Mouse (Mus musculus) activated CD4-positive, CD25-positive, alpha-beta regulatory T cell, adult 4 months (primary cell): ENCODE data around the gene Usp50. TPM values are rescaled to one million over a fixed set of nuclear protein-coding genes. Genes with fewer than 3 reads are reported as not detected.

Experiments used
- ATAC-seq: one replicate; pipeline ENCODE4 v1.8.0; 2017
- polyA plus RNA-seq, 2 experiments: library from polyadenylated mRNA; unstranded; fragments of 100-300 nt; shearing (Covaris generic); gene quantifications; one replicate each; pipeline ENCODE4 v1.2.1; 2017

The Usp50 gene
- polyA plus RNA-seq, 2 experiments from 2014 or later = 3.5 to 12.6 TPM

DNA sequence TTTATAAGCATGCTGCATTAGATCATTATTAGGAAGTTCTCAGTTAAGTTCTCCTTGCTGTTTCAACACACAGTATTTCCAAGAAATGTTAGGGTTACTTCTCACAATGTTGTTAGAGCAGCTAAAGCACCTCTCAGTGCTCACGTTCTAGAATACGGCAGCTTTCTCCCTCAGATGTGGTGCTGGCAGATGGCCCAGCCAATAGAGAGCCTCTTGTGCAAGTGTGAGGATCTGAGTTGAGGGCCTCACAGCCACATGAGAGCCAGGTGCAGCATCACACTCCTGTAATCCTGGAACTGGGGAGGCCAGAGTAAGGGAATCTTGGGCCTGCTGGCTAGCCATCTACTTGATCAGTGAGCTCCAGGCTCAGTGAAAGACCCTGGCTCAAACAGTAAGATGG is 43.0 kb downstream of the Usp50 start:
- no peak for ATAC-seq

DNA sequence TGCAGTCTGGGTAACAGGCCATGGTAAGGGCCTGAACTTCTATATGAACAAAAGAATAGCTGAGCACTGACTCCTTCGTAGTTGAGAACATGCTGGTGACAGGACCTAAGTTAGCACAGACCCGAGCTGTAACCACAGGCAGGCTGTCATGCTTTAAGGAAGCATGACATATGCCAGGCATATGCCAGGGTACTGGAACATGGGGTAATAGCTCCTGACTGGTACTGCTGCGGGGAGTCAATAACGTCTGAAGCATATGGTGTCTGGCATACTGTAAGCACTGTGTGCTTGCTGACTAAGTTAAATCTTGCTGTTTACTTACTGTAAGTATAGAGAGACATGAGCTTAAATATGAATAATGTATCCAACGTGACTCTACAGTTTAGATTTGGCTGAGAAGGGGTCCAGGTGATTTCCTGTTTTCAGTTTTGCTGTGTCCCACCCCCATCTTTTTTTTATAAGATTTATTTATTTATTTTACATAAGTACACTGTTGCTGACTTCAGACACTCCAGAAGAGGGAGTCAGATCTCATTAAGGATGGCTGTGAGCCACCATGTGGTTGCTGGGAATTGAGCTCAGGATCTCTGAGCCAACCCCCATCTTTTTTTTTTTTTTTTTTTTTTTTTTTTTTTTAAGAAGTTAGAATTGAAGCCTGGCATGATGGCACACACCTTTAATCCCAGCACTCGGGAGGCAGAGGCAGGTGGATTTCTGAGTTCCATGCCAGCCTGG is 47.8 kb downstream of the Usp50 start:
- ATAC-seq = no peak

DNA sequence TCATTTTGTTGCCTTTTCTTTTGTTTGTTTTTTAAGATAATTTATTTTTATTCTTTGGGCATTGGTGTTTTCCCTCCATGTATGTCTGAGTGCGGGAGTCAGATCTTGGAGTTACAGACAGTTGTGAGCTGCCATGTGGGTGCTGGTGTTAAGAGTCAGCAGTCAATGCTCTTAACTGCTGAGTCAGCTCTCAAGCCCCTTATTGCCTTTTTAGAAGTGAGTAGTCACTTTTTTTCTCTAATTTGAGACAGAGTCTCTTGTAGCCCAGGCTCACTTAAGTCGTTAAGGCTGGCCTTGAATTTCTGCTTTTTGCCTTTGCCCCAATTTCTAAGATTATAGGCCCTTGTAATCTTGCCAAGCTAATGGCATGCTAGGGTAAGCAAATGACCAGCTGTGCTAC is 52.8 kb downstream of the Usp50 start:
- ATAC-seq = no peak

DNA sequence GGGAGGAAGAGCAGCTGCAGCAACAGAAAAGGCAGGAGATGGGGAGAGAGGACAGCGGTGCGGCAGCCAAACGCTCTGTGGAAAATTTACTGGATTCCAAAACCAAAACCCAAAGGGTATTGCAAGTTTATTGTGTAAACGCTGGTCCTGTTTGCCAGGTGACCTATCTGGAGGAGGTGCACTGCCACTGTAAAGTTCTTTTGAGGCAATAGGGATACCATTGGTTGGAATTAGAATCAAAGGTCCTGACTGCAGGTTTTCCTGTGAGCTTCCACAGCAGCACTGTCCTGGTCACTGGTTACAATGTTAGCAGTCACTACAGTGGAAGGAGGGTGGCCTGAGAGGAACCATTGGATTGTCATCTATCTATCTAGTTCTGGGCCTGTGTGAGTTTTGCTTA is 54.1 kb downstream of the Usp50 start:
- no peak for ATAC-seq

DNA sequence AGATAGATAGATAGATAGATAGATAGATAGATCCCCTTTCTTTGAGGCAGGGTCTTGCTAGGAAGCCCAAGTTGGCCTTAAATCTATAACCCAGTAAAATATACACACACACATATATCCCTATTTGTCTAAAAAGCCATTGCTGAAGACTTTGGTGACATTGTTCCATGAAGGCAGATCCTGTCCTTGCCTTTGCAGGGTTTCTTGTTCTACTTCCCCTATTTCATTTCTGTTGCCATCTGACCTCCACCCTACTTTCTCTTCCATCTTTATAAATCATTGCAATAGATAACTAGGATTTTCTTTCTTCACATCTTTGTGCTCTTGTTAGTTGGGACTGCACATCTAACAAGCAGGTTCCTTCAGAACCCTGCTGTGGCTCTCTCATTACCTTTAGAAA is 70.3 kb downstream of the Usp50 start:
- ATAC-seq = no peak

DNA sequence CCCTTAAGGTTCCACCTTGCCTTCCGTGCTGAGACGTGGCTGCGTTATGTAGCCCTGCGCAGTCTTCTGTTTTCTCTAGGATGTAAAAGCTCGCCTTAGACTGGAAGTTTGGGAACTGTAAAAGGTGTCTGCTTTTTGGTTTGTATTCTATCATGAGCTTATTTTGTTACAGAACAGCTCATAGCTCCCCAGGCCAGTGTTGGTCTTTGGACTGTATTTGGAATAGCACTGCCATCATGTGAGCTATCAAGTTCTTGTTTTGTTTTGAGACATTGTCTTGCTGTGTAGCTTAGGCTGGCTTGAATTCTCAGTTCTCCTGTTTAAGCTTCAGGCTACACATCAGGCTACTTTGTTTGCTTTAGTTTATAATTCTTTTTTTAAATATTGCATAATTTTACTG is 70.7 kb downstream of the Usp50 start:
- ATAC-seq = no peak

DNA sequence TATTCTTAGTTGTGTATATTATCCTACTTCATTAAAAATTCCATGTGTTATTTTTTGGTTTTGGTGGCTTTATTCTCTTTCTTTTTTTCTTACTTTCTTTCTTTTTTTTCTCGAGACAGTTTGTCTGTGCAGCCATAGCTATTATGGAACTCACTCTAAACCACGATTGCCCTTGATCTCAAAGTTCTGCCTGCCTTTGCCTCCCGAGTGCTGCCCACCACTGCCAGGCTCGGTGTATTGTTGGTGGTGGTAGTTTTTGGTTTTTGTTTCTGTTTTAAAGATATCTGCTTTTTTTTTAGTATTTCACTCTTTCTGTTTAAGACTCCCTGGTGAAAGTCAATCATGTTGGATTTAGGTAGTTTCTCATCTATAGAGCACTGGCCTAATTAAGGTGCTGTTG is 74.9 kb downstream of the Usp50 start:
- peak; percentile 6 for ATAC-seq

DNA sequence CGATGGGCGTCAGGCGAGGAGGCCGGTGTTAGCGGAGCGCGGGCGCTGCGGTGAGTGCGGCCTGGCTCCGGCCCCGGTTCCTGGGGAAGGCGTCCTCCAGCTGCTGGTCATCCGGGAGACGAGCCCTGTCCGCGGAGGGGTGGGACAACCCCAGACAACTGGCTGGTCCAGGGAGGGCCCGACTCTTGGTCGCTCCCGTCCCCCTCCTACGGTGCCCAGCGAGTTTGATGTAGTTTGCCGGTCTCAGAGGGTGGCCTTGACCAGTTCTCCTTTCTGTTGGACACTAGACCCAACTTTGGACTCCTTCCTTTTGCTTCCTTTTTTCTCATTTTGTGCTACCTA is 75.9 kb downstream of the Usp50 start:
- ATAC-seq = no peak

DNA sequence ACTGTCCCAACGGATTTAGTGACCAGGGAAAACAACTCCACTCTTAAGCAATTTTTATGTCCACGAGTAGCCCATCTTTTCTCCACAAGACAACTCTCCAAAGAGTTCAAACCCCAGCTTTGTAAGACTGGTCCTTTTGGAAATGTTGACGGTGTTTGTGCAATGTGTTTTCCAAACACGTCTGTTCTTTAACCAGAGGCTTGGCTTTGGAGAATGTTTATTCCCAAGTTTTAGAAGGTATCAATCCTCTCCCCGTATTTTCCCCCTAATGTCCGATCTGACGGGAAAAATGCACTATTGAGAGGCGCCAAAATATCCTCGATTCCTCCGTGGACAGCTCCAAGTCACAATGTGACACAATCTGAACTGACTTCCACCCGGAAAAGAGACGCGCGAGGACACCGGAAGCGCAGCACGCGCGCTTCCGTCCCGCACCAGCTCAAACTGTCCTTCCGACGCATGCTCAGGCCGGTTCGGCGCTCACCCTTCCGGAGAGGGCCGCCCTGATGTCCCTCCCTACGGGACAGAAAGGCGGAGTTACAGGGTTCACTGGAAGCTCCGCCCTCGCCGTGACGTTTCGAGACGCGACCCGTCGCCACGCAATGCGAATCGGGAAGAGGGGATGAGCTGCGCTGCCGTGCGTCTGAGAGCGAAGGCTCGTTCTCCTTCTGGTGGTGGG is 76.4 kb downstream of the Usp50 start, which contains the start of gene Usp8:
Usp8 (plus strand) TSS at position 570 of the 679 bp plus-strand sequence.
- peak; percentile 90 for ATAC-seq

DNA sequence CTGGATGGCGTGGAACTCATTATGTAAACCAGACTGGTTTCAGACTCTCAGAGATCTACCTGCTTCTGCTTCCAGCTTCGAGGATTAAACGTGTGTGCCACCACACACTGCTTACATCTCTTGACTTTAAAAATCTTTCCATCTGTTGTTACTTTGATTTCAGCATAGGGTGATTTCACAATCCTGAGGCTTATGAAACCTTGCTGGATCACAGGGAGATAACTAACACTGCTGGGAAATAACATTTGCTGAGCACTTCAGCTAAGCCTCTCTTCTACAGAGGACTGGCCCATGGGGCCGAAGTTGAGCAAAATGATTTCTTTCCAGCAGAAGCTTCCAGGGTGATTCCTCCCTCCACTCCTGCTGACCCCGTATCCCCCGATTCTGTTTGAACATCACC is 88.0 kb downstream of the Usp50 start:
- no peak for ATAC-seq

DNA sequence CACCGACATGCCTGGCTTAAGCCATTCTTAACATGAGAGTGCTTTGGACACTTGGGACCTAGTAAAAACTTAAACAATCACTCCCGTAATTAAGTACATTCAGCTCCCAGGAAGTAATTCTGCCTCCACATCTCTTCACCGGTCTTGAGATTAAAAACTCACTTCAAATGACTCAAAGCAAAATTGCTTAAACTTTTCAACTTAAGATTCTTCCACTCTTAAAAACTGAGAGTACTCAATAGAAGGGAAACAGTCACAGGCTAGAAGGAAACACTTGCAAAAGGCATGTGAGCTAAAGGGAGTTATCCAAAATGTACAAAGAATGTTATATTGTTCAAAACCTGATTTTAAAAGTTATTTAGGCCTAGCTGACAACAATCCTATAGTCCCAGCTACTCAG is 92.0 kb downstream of the Usp50 start:
- no peak for ATAC-seq

DNA sequence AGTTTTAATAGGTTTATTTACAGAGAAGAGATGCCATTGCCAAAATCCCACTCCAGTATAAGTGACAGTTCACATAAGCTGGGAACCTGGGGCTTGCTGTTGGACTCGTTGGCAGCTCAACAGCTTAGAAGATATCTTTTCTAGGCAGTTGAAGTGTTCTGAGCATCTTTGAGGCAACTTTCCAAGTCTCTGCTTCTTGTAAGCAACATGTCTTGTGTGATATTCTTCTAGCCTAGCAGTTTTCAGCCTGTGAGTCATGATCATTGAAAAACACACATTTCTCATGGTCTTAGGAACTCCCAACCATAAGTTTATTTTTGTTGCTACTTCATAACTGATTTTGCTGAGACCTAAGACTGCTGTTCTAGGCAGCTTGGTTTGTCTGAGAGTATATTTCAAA is 100.3 kb downstream of the Usp50 start:
- no peak for ATAC-seq

DNA sequence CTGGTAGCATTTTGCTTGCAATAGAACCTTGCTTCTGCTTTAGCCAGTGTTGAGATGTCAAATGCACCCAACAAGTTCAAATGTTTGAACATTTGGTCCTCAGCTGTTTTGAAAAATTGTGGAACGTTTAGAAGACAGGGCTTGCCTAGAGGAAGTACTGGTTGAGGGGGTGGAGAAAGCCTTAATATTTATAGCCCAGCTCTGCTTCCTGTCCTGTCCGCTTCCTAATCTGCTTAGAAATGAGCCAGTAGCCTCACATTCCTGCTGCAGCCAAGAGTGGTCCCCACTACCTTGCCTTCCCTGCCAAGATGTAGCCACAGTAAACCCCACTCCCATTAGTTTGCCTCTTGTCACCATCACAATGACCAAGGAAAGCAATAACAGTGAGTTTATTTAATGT is 100.9 kb downstream of the Usp50 start:
- ATAC-seq = no peak

DNA sequence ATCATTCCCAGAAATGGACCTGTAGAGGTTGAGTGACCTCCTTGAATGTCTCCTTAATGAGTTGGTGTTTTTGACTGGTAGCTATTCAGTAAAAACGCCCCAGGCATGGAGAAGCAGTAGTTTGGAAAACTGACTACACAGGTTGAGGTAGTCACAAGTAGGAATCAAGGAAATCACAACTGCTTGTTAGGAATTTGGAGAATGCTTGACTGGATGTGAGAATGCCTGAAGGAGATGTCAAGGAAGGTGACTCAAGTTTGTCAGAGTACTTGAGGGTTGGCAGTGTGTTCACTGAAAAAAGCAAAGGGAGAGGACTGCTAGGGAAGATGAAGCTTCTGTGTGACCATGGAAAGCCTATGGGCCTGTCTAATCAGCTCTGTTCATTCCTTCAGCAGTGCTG is 105.9 kb downstream of the Usp50 start:
- no peak for ATAC-seq

DNA sequence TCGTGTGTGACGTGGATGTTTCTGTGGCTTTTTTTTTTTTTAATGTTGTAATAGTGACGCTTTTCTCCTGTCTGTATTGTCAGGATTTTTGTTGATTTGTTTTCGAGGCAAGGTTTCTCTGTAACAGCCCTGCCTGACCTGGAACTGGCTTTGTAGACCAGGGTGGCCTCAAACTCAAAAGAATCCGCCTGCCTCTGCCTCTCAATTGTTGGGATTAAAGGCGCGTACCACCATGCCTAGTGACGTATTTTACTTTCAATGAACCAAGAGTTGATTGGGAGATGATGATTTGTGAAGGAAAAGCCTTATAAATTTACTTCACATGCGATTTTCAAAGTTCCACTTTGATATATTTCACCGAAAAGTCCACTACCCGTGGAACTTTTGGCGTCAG is 107.2 kb downstream of the Usp50 start, which contains the start of gene Gabpb1:
Gabpb1 (minus strand) TSS at position 216 of the 394 bp plus-strand sequence.
- ATAC-seq = no peak

DNA sequence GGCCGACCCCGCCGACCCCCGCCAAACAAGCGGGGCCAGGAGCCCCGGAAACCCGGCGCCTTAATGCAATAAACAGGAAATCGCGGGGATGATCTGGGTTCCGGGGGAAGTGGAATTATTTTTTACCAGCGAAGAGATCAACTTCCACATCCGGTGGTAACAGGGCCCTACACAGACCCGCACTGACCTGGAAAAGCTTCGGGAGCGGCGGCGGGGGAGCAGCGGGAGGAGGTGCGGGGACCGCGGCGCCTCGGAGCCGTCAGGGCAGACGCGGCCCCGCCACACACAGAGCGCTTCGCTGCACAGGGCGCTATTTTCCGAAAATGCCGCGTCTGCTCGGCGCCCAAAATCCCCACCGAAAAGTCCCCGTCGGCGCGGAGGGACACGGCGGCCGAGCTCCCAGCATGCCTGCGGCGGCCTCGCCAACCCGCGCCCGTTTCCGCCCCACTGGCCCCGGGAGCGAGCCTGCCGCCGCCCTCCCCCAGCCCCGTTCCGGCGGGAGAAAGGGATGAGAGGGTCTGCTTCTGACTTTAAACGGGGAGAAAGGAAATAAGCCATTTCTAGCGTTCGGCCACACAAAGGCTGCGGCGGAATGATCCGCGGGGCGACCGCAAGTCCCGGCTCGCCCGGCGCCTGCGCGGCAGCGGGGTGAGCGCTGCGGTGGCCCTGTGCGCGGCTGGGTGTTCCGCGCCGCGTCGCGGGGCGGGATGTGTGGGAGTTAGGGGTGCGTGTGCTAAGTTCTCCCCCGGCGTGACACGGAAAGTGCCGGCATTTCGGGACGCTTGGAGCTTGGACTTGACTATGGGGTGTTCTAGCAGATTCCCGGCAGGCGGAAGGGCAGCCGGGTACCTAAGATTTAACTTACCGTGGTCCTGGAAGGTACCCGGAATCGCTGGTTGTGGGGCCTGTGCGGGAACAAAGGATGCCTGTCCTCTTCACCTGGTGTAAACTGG is 107.8 kb downstream of the Usp50 start:
- ATAC-seq = peak; percentile 68

DNA sequence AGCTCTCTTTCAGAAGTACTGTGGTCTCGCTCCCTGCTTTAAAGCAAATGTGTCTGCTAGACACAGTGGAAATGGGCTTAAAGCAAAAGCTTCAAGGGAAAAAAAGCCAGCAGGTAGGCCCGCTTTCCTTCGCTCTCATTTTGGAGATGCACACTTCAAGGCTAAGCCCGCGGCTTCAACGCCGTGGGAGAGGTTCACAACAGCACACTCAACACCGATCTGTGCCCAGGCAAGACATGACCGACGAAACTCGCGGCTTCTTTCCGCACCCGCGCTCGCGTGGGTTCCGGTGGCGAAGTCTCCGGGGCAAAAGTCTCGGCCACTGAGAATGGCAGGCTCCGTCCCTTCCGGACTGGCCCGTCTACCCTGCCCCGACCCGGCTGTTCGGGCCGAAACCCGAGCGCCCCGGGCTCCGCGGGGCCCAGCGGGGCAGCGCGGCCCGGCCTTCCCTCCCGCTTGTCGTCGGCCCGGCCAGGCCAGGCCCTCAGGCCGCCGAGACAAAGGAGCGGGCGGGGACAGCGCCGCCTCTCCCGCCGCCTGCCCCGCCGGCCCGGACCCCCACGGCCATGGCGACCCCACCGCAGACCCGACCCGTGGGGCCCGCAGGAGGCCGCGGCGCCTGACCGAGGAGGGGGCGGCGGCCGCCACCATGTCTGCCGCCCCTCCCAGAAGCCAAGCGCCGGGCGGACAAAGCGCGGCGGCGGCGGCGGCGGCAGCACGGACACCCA is 108.7 kb downstream of the Usp50 start:
- peak; percentile 15 for ATAC-seq

DNA sequence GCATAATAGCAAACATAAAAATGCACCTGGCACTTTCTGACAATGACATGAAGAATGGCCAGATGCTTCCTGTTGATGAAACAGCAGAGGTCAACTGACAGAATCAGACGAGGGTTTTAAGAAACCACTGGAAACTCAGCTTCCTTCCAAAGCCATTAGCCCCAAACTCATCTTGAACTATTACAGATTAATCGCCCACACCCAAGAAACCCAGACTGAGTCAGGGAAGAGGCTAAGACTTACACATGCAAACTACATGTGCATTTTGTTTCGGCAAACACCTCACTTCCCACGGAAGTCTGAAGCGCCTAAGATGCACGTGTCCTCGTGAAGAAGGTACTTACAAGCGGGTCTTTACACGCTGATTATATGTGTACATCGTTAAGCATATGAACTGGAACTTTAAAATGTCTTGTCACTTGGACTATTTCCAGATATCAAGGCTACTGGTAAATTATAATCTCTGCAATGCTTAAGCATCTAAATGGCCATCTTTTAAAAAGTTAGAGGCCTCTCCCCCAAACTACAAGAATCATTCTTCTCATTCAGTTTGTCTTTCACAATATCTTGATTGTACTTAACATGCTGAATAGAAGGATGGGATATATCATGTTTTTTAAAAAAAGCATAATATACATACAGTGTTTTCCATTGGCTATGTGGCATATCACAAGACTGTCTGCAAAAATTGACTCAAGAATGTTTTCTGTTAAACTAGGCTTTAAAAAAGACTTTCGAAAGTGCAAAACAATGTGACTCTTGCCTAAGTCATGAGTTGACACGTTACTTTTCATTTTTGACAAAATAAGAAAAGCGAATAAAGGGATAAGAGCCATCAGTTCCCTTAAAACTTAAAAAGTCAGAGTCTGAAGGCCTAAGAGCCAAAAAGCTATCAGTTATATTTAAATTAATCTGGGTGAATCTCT is 109.7 kb downstream of the Usp50 start:
- peak; percentile 37 for ATAC-seq

DNA sequence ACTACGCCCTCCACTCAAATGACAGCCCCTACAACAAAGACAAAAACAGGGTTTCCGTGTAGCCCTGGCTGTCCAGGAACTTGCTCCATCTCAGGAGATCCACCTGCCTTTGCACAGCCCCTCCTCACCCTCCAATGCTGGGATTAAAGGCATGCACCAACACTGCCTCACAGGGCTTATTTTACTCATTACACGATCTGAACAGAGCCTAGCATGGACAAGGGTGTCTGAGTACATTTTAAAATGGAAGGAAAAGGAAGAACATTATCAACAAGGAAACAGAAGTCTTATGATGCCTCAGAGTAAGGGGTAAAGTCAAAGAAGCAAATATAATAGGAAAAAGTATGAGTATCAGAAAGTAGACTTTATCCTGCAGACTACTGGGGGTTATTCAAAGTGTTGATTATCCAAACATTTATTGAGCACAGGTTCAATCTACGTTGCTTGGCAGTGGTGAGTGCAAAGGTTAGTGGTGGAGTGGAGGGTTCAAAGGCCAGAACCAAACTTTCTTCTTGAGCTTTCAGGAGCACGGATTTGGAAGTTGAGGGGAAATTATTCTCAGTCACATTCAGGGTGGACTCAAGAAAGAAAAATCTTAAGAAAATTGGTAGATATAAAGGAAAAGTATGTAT is 114.5 kb downstream of the Usp50 start:
- ATAC-seq = no peak

DNA sequence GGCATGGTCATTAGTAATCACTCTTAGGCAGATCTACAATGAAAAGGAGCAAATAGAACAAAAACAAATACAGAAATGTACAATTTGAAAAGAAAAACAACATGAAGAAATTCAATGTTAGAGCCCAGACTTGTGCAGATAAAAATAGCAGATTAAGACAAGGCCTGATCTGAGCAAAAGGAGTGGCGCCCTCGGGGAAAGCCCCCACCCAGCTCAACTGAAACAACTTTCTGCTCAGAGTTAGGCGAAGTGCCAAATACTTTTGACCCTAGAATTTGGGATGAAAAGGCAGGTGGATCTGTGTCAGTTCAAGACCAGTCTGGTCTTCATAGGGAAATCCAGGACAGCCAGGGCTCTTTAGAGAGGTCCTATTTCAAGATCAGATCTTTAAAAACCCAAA is 117.3 kb downstream of the Usp50 start:
- ATAC-seq = peak; percentile 80

DNA sequence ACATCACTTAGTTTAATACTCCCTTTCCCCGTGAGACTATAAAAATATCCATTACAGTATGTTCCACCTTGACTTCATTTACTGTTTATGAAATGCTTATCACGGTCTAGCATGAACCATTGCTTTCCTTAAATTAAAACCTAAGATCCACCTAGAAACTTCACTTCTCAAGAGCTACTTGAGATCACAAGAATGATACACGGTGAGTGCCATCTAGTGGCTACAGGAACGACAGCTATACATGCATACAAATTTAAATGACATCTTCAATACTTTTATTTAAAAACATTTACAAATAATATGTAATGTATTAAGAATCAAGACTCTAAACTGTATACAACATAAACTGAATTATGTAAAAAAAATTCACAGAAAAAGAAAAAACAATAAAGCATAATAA is 119.8 kb downstream of the Usp50 start:
- peak; percentile 45 for ATAC-seq
